Mouse (Mus musculus): Measurements from ENCODE around the gene Hps1.

DNA sequence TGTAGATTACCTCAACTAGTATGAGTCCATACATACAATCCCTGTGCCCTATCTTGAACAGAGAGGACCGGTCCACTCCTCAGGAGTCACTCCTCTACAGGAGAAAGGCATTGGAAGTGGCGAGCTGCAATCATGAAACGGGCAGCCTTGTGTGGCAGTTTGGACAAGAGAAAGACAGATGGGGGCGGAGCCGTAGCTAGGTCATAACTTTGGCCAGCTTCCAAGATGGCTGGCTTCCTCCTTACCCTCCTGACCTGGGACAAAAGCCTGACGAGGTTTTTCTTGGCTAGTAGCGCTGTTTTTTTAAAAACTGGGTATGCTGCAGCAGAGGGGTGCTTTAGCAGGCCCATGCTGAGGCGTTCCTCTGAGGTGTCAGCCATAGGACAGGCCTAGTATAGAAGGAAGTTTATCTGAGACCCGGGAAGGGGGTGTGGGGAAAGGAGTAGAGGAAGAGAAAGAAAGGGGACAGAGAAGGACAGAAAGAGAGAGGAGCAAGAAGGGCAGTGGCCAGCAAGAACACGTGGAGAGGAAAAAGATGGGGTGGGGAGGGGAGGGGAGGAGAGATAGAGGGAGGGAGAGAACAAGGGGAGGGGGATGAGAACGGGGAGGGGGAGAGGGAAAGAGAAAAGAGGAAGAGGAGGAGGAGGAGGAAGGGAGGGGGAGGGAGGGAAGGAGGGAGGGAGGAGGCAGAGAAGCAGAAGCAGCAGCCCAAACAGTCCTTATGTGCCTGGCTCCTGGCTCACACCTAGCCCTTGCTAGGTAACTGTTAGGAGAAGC, 26.4 kb downstream of the Hps1 start:
- TF ChIP-seq CTCF (IDR thresholded peaks at IDR 0.05; ENCODE audit: low read depth) (no peak), EP300 (IDR thresholded peaks at IDR 0.05; ENCODE audit: low read depth) (no peak)
